Mouse (Mus musculus) frontal cortex, postnatal 25 days (tissue): Measurements from ENCODE around the gene Cpeb4.

Source experiments
- DNase-seq, 2 experiments: peaks; one replicate each; pipeline ENCODE4 v3.0.0; 2022; ENCODE audit warnings: low spot score in 2 of 2

Gene Cpeb4

GRCm38 (mm10) chr11:31896905-31897304, 24.9 kb downstream of the Cpeb4 start:
- DNase-seq = no peak

DNA sequence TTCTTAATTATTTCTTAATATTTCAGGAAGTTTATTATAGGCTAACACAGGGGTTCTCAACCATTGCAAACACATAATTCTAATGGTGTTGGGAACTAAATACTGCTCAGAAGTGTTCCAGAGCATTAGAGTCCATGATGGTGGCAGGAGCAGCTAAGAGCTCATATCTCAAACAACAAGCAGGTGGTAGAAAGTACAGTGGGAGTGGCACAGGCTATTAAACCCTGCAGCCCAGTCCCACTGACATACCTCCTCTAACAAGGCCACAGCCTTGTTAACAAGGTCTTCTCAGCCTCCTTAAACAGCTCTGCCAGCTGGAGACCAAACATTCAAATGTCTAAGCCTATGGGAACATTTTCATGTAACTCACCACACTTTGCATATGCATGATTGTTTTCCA, 27.2 kb downstream of the Cpeb4 start:
- DNase-seq = no peak

DNA sequence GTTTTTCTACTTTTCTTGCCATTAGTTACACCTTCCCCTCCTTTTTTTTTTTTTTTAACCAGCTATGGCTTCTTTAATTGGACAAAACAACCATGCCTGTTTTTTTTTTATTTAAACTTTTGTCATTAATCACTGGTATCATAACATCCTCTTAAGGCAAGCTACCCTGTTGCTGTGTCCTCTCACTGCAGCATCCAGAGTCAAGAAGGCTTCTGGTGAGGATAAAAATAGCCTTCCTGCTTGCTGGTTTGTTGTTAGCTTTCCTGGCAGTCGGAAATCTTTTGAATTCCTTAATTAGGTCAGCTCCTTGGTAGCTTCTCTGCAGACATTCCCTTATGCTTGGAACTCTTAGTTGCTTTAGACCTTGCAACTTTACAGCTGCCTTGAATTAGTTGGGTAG, 28.7 kb downstream of the Cpeb4 start:
- no peak for DNase-seq

DNA sequence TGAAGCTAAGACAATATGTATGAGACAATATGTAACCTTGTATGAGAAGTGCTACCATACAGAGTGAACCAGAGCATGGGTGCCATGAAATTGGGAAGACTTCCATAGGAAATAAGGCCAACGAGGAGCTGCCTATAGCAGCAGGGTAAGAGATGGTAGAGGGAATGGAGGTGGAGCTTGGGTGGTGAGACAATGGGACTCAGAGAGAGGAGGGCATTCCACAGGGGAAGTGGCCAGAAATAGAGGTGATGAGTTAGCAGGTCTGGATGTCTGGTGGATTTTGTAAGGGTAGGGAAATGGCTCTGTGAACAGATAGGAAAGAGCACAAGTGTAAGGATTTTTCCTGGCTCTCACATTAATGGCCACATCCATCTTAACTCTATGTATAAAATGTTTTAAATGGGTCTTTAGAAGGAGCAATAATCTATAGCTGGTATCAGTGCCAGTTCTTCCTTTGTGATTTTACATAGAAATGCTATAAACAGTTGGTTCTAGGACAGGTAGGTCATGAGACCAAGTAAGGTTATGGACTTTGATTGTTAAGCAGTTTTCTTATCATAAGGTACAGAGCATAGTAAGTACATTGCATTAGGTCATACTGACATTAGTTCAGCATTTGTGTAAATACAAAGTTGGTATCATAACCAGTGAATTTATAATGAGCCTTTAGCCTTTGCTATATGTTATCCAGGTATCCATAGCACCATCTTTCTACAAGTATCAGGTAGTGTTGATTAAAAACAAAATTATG, 30.4 kb downstream of the Cpeb4 start:
- DNase-seq = no peak

DNA sequence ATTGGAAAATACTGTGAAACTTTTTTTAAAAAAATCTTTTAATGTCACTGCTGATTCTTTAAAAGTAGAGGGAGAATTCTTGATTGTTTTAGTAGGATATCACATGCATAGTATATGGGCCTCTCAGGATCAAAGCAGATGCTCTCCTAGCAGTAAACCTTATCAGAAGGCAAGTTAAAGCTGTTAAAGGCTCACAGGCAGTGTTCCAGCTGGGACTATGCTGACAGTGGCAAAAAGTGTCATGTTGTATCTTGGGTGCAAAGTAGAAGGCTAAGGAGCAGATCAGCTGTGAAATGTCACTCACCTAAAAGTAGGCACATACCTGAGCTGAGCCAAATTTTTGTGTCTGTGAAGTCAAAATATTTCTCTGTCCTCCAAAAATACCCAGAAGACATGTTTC, 34.5 kb downstream of the Cpeb4 start:
- DNase-seq = no peak

GRCm38 (mm10) chr11:31907650-31908049, 35.6 kb downstream of the Cpeb4 start:
- DNase-seq = no peak

GRCm38 (mm10) chr11:31912958-31913357, 40.9 kb downstream of the Cpeb4 start:
- no peak for DNase-seq

DNA sequence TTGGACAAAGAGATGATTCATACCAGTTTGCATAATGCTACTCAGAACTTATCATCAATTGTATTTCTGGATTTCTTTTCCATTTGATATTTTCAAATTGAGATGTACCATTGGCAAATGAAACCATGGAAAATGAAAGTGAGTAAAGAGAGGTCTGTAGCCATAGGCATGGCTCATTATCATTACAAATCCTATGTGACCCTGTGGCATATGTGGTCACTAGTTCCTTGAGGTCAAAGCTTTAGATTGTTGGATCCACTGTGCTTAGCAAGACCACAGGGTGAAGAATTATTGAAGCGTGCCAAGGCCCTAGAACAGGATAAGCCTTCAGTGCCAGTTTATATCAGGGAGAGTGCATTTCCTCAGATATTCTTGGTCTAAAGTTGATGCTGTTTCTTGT, 45.8 kb downstream of the Cpeb4 start:
- no peak for DNase-seq

- DNase-seq = no peak
Observed at GRCm38 (mm10) chr11:31930051-31930450, 58.0 kb downstream of the Cpeb4 start.

GRCm38 (mm10) chr11:31935652-31936051, 63.6 kb downstream of the Cpeb4 start:
- DNase-seq = no peak

DNA sequence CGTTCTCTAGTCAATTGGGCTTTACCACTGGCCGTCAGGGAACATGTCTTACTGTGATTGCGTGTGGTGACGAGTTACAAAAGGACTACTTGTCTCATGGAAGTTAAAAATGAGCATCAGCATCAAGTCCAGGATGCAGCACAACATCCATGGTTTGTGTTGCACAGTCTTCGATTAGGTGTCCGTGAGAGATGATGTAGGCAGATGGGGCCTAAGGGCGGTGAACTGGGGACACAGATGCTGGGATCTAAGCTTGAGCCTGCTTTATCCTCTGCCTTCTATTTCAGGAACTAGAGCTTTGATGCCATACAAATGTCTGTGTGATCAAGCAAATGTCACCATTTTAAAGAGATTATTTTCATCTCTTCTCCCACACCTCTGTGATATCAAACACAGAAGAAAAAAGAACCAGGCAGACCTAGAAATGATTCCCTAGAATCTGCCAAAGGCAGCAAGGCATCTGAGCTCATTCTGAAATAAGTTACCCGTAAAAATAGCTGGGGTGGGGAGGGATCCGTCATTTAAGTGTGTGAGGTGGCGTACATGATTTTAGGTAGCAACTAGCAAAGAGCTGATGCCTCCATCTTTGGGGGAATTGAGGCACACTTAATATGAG, 65.0 kb downstream of the Cpeb4 start:
- no peak for DNase-seq

GRCm38 (mm10) chr11:31940898-31941639, 69.1 kb downstream of the Cpeb4 start:
- DNase-seq = peak in 1 of 2 experiments; percentile 57

DNA sequence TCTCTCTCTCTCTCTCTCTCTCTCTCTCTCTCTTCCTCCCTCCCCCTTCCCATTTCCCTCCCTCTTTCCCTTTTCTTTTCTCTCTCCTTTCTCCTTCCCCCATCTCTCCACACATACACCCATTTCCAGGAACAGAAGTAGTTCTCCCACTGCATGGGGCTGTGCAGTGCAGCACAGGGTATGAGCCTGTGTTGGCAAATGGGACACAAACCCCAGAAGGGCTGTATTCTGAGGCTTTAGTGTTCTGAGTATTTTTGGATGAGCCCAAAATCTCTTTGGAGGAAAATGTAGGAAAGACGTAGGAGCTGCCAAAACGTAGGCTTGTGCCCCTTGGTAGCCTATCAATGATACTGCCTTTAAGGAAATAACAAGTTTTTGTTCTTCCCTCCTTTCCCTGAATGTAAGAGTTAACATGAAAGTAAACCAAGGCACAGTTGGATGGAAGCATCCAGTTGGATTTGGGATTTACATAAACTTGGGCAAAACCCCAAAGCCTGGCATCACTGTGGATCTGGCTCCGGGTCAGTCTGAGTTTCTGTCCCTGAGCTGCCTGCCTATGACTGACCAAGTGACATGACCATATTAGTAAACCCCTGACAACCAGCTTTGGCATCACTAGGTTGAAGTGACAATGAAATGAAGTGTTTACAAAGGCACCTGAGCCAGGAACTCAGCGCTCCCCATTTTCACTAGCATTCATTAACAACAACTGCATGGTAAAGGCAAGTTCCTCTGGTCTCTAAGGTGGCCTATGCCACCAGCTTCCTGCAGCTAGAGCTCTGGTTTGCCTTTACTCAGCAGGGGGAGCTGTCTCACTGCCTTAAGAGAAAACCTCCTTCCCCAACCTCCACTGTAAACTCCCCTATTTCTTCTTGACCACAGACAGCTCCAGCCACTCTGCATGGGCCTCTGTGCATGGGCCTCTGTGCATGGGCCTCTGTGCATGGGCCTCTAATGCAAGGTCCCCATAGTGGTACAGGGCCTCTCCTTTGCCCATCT, 69.9 kb downstream of the Cpeb4 start:
- no peak for DNase-seq

GRCm38 (mm10) chr11:31945471-31945870, 73.5 kb downstream of the Cpeb4 start:
- DNase-seq = no peak

- DNase-seq = no peak
Observed at GRCm38 (mm10) chr11:31948462-31949330, 76.7 kb downstream of the Cpeb4 start.

DNA sequence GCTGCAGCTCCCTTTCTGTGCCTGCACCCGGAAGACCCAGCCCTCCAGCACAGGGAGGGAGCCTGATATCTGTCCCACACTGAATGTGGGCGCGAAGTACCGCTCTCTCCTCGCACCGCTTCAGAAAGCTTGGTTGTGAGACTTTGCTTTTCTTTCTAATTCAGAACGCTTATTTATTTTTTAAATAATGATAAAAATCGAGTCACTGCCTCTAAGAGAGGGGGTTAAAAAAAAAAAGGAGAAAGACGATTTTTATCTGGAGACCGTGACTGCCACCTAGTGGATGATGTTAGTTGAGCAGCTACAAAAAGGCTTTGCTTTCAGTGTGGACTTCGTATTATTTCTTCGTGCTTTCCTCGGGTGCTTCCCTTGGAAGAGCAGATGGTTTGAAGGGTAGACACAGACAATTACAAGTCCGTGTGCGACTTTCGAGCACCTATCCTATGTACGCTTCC, 77.3 kb downstream of the Cpeb4 start:
- peak in 1 of 2 experiments; percentile 78 for DNase-seq

DNA sequence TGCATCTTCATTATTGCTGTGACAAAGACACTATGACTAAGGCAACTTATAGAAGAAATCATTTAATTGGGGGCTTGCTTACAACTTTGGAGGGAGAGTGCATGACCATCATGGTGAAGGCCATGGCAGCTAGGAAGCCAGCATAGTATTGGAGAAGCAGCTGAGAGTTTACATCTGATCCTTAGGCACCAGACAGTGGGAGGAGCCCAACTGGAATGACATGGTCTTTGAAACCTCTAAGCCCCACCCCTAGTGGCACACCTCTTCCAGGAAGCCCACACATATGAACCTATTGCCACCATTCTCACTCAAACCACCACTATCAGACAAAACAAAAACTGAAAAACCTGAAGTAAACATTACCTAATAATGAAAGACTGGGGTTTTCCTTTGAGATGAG, 88.1 kb downstream of the Cpeb4 start:
- no peak for DNase-seq

DNA sequence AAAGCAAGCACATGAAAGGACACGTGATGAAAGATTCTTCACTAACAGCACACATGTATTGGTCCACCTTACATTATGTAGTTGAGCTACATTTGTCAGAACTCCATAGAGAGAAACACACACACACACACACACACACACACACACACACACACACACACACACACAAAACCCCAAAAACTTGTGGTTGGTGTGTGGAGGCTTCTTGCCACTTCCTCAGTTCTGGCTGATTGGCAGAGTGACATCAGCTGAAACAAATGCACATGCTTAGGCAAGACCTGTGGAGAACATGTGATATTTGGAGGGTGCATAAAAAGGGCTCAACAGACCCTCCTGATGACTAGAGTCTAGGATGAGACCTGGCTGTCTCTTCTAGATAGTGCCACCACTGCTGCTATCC, 92.0 kb downstream of the Cpeb4 start:
- no peak for DNase-seq

DNA sequence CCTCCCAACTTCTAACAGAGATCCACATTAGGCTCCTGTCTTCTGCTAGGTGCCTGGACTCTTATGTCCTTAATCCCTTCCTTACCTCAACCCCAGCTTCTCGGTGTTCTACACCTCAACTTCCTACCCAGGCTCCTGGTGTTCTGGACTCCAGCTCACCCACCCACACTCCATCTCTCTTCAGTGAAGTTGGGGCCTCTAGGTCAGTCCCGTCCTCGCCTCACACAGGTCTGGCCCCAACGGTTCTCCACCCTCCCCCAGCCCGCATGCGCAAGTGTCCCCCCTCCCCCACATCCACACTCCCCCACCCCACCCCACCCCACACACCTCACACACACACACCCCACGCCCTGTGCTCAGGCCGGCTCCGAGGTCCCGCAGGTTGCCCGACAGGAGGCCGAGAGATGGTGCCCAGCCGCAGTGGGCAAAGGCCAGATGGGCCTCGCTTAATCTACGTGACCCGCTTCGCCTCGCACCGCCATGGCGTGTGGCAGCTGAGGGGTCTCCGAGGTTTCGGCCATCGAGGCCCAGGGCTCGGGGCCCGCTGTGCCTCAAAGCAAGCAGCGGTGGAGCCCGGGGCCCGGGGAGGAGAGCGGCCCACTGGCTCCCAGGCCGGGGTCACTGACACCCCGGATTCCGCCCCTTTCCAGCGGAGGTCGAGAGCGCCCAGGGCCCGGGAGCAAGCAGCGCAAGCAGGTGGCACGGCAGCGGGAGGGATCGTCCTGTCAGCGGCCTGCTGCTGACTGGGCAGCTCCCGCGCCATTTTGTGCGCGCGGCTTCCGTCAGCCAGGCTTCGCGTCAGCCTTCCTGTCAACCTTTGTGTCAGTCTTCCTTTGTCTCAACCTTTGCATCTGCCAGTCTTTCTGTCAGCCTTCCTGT, 93.5 kb downstream of the Cpeb4 start, which contains the start of gene 4930524B15Rik:
TSS of gene 4930524B15Rik (plus strand) at position 337 of the 879 bp plus-strand sequence.
- no peak for DNase-seq
